Mouse (Mus musculus): ENCODE results near the gene Snrpa. TPM values are rescaled to one million over a fixed set of nuclear protein-coding genes. Genes with fewer than 3 reads are reported as not detected.

The Snrpa gene
- polyA plus RNA-seq, 1 experiment, result 228 TPM

GRCm38 (mm10) chr7:27233300-27233699, 37.2 kb upstream of the Snrpa start:
- peak overlapping the region; percentile 51 for H3K4me3 ChIP-seq (ENCODE audit: low read depth, low read length)
- no peaks in the 10 kb centered on the region for H3K9me3 ChIP-seq (replicated peaks; ENCODE audit: control insufficient read depth, insufficient read depth, low read length, poor library complexity, severe bottlenecking)
- H3K36me3 ChIP-seq (ENCODE audit: control insufficient read depth, insufficient read depth, low read length, poor library complexity, severe bottlenecking), result no peaks in the 10 kb centered on the region
- no peak overlapping the region for H3K27ac ChIP-seq (ENCODE audit: insufficient read depth, low read length)
- no peak for TF ChIP-seq POLR2A (IDR thresholded peaks at IDR 0.05; ENCODE audit: insufficient read depth, low read length)
- TF ChIP-seq EP300 (IDR thresholded peaks at IDR 0.05; ENCODE audit: insufficient read depth, low read depth, low read length), result no peak
- no peak for TF ChIP-seq CTCF (IDR thresholded peaks at IDR 0.05; ENCODE audit: low read depth, low read length)
- H3K9ac ChIP-seq (ENCODE audit: low read depth, poor library complexity, severe bottlenecking), result peak overlapping the region; percentile 32; the same call in 1 of the 2 replicates
- H3K4me1 ChIP-seq (ENCODE audit: control insufficient read depth, insufficient read depth, low read length), result peaks cover 2% of the 10 kb centered on the region
- H3K27me3 ChIP-seq (ENCODE audit: control insufficient read depth, insufficient read depth, low read length, poor library complexity, severe bottlenecking), result no peaks in the 10 kb centered on the region

GRCm38 (mm10) chr7:27232781-27233281, 36.8 kb upstream of the Snrpa start, which contains the start of gene Coq8b:
Gene Coq8b, plus strand, starts transcription at chr7:27233023.
- TF ChIP-seq POLR2A (IDR thresholded peaks at IDR 0.05; ENCODE audit: insufficient read depth, low read length), result no peak
- TF ChIP-seq EP300 (IDR thresholded peaks at IDR 0.05; ENCODE audit: insufficient read depth, low read depth, low read length), result no peak
- TF ChIP-seq CTCF (IDR thresholded peaks at IDR 0.05; ENCODE audit: low read depth, low read length), result peak; percentile 52
- H3K27ac ChIP-seq (ENCODE audit: insufficient read depth, low read length), result no peak within 1 kb of the TSS
- H3K4me3 ChIP-seq (ENCODE audit: low read depth, low read length), result peak within 1 kb of the TSS; percentile 51

GRCm38 (mm10) chr7:27231693-27232331, 35.7 kb upstream of the Snrpa start:
- no peak overlapping the region for H3K4me3 ChIP-seq (ENCODE audit: low read depth, low read length)
- H3K27me3 ChIP-seq (ENCODE audit: control insufficient read depth, insufficient read depth, low read length, poor library complexity, severe bottlenecking), result no peaks in the 10 kb centered on the region
- H3K36me3 ChIP-seq (ENCODE audit: control insufficient read depth, insufficient read depth, low read length, poor library complexity, severe bottlenecking), result no peaks in the 10 kb centered on the region
- no peak overlapping the region for H3K27ac ChIP-seq (ENCODE audit: insufficient read depth, low read length)
- TF ChIP-seq CTCF (IDR thresholded peaks at IDR 0.05; ENCODE audit: low read depth, low read length) (no peak), EP300 (IDR thresholded peaks at IDR 0.05; ENCODE audit: insufficient read depth, low read depth, low read length) (no peak), POLR2A (IDR thresholded peaks at IDR 0.05; ENCODE audit: insufficient read depth, low read length) (no peak)
- peaks cover 2% of the 10 kb centered on the region for H3K4me1 ChIP-seq (ENCODE audit: control insufficient read depth, insufficient read depth, low read length)
- no peaks in the 10 kb centered on the region for H3K9me3 ChIP-seq (replicated peaks; ENCODE audit: control insufficient read depth, insufficient read depth, low read length, poor library complexity, severe bottlenecking)
- H3K9ac ChIP-seq (ENCODE audit: low read depth, poor library complexity, severe bottlenecking), result no peak overlapping the region

More at GRCm38 (mm10) chr7:27232781-27233281, 36.8 kb upstream of the Snrpa start, which contains the start of gene Coq8b:
- Histone ChIP-seq H3K36me3 (ENCODE audit: control insufficient read depth, insufficient read depth, low read length, poor library complexity, severe bottlenecking) (no peaks in the 10 kb centered on the region), H3K9ac (ENCODE audit: low read depth, poor library complexity, severe bottlenecking) (peak within 1 kb of the TSS; percentile 32; the same call in 1 of the 2 replicates), H3K27me3 (ENCODE audit: control insufficient read depth, insufficient read depth, low read length, poor library complexity, severe bottlenecking) (no peaks in the 10 kb centered on the region), H3K9me3 (replicated peaks; ENCODE audit: control insufficient read depth, insufficient read depth, low read length, poor library complexity, severe bottlenecking) (no peaks in the 10 kb centered on the region), H3K4me1 (ENCODE audit: control insufficient read depth, insufficient read depth, low read length) (peaks cover 2% of the 10 kb centered on the region)

- Histone ChIP-seq H3K27me3 (ENCODE audit: control insufficient read depth, insufficient read depth, low read length, poor library complexity, severe bottlenecking) (no peaks in the 10 kb centered on the region), H3K36me3 (ENCODE audit: control insufficient read depth, insufficient read depth, low read length, poor library complexity, severe bottlenecking) (no peaks in the 10 kb centered on the region), H3K9ac (ENCODE audit: low read depth, poor library complexity, severe bottlenecking) (no peak overlapping the region), H3K4me1 (ENCODE audit: control insufficient read depth, insufficient read depth, low read length) (peaks cover 5% of the 10 kb centered on the region), H3K9me3 (replicated peaks; ENCODE audit: control insufficient read depth, insufficient read depth, low read length, poor library complexity, severe bottlenecking) (no peaks in the 10 kb centered on the region), H3K27ac (ENCODE audit: insufficient read depth, low read length) (no peak overlapping the region), H3K4me3 (ENCODE audit: low read depth, low read length) (no peak overlapping the region)
- TF ChIP-seq CTCF (IDR thresholded peaks at IDR 0.05; ENCODE audit: low read depth, low read length), result peak; percentile 81
- no peak for TF ChIP-seq POLR2A (IDR thresholded peaks at IDR 0.05; ENCODE audit: insufficient read depth, low read length)
Observed at GRCm38 (mm10) chr7:27230781-27231180, 34.7 kb upstream of the Snrpa start.

GRCm38 (mm10) chr7:27228865-27229264, 32.8 kb upstream of the Snrpa start:
- TF ChIP-seq POLR2A (IDR thresholded peaks at IDR 0.05; ENCODE audit: insufficient read depth, low read length), result no peak
- no peaks in the 10 kb centered on the region for H3K27me3 ChIP-seq (ENCODE audit: control insufficient read depth, insufficient read depth, low read length, poor library complexity, severe bottlenecking)
- peak overlapping the region; percentile 73 for H3K4me3 ChIP-seq (ENCODE audit: low read depth, low read length)
- H3K36me3 ChIP-seq (ENCODE audit: control insufficient read depth, insufficient read depth, low read length, poor library complexity, severe bottlenecking), result no peaks in the 10 kb centered on the region
- peak overlapping the region; percentile 77 for H3K9ac ChIP-seq (ENCODE audit: low read depth, poor library complexity, severe bottlenecking)
- H3K9me3 ChIP-seq (replicated peaks; ENCODE audit: control insufficient read depth, insufficient read depth, low read length, poor library complexity, severe bottlenecking), result no peaks in the 10 kb centered on the region
- peaks cover 3% of the 10 kb centered on the region for H3K4me1 ChIP-seq (ENCODE audit: control insufficient read depth, insufficient read depth, low read length)
- H3K27ac ChIP-seq (ENCODE audit: insufficient read depth, low read length), result peak overlapping the region; percentile 85

GRCm38 (mm10) chr7:27228281-27228821, 32.3 kb upstream of the Snrpa start, which contains the start of gene Itpkc:
Gene Itpkc, minus strand, starts transcription at chr7:27228661.
- Histone ChIP-seq H3K4me1 (ENCODE audit: control insufficient read depth, insufficient read depth, low read length) (peaks cover 5% of the 10 kb centered on the region), H3K27me3 (ENCODE audit: control insufficient read depth, insufficient read depth, low read length, poor library complexity, severe bottlenecking) (no peaks in the 10 kb centered on the region), H3K36me3 (ENCODE audit: control insufficient read depth, insufficient read depth, low read length, poor library complexity, severe bottlenecking) (no peaks in the 10 kb centered on the region), H3K9me3 (replicated peaks; ENCODE audit: control insufficient read depth, insufficient read depth, low read length, poor library complexity, severe bottlenecking) (no peaks in the 10 kb centered on the region), H3K4me3 (ENCODE audit: low read depth, low read length) (peak within 1 kb of the TSS; percentile 73), H3K9ac (ENCODE audit: low read depth, poor library complexity, severe bottlenecking) (peak within 1 kb of the TSS; percentile 77), H3K27ac (ENCODE audit: insufficient read depth, low read length) (peak within 1 kb of the TSS; percentile 85)
- TF ChIP-seq EP300 (IDR thresholded peaks at IDR 0.05; ENCODE audit: insufficient read depth, low read depth, low read length), result 0 out of 2 replicates have a peak, but pooled peaks have one; percentile 27
- peak; percentile 94 for TF ChIP-seq POLR2A (IDR thresholded peaks at IDR 0.05; ENCODE audit: insufficient read depth, low read length)
- no peak for TF ChIP-seq CTCF (IDR thresholded peaks at IDR 0.05; ENCODE audit: low read depth, low read length)
